Mouse (Mus musculus): ENCODE measurements around the gene Duox1. TPM values are rescaled to one million over a fixed set of nuclear protein-coding genes. Genes with fewer than 3 reads are reported as not detected.
"Not testable (repeated sequence)": the region's sequence is repeated elsewhere in the genome, so short reads cannot be mapped to it uniquely, and the experiment has no call there.

The Duox1 gene
- total RNA-seq, 2 experiments from 2014 or later: 0.07 TPM; not detected in 1

GRCm38 (mm10) chr2:122374012-122374411 is 58.5 kb downstream of the Duox1 start:
- no peak for DNase-seq (ENCODE audit: low spot score in 2 of 2)

GRCm38 (mm10) chr2:122374666-122375331 is 59.3 kb downstream of the Duox1 start:
- no peak for DNase-seq (ENCODE audit: low spot score in 2 of 2)

GRCm38 (mm10) chr2:122375391-122375991 is 60.0 kb downstream of the Duox1 start:
- DNase-seq (ENCODE audit: low spot score in 2 of 2): peak; percentile 87 to 97

GRCm38 (mm10) chr2:122376041-122376561 is 60.6 kb downstream of the Duox1 start:
- peak; percentile 48 to 55 for DNase-seq (ENCODE audit: low spot score in 2 of 2)

- DNase-seq (ENCODE audit: low spot score in 2 of 2): peak; percentile 97 to 99
Measured at GRCm38 (mm10) chr2:122377215-122377674, 61.8 kb downstream of the Duox1 start.

GRCm38 (mm10) chr2:122377751-122378246 is 62.3 kb downstream of the Duox1 start:
- peak; percentile 73 to 75 for DNase-seq (ENCODE audit: low spot score in 2 of 2)

GRCm38 (mm10) chr2:122378421-122379291 is 63.2 kb downstream of the Duox1 start:
- DNase-seq (ENCODE audit: low spot score in 2 of 2): no peak

- DNase-seq (ENCODE audit: low spot score in 2 of 2): no peak
Measured at GRCm38 (mm10) chr2:122379292-122379650, 63.8 kb downstream of the Duox1 start.

- DNase-seq (ENCODE audit: low spot score in 2 of 2): peak; percentile 42 to 51
Measured at GRCm38 (mm10) chr2:122380768-122381311, 65.4 kb downstream of the Duox1 start.

GRCm38 (mm10) chr2:122381329-122382103 is 66.0 kb downstream of the Duox1 start:
- DNase-seq (ENCODE audit: low spot score in 2 of 2): no peak

GRCm38 (mm10) chr2:122382121-122382520 is 66.6 kb downstream of the Duox1 start:
- no peak for DNase-seq (ENCODE audit: low spot score in 2 of 2)

- DNase-seq (ENCODE audit: low spot score in 2 of 2): no peak
Measured at GRCm38 (mm10) chr2:122385095-122385494, 69.6 kb downstream of the Duox1 start.

GRCm38 (mm10) chr2:122387135-122387534 is 71.7 kb downstream of the Duox1 start:
- not testable (repeated sequence) for DNase-seq (ENCODE audit: low spot score in 2 of 2)

- DNase-seq (ENCODE audit: low spot score in 2 of 2): no peak
Measured at GRCm38 (mm10) chr2:122396150-122396549, 80.7 kb downstream of the Duox1 start.

Other genes starting within 250 kb of the Duox1 start
- 10 to 100 TPM; 16.1 to 17.9 TPM for gene Spg11, start 197.3 kb upstream of the Duox1 start, total RNA-seq (2021)
- 1,000 to 10,000 TPM in 1 of 2 experiments, 100 to 1,000 TPM in 1; 825 to 1,833 TPM for gene B2m, start 168.0 kb upstream of the Duox1 start, total RNA-seq (2021)
- gene Trim69, start 155.0 kb upstream of the Duox1 start, total RNA-seq (2021): under 1 TPM in 1 of 2 experiments, not detected in 1; 0.16 TPM
- gene Patl2, start 129.5 kb upstream of the Duox1 start, total RNA-seq (2021): not detected
- gene Terb2, start 129.4 kb upstream of the Duox1 start, total RNA-seq (2021): not detected
- 10 to 100 TPM; 68.2 to 83.0 TPM for gene Sord, start 80.9 kb upstream of the Duox1 start, total RNA-seq (2021)
- gene Duox2, start 17.2 kb upstream of the Duox1 start, total RNA-seq (2021): under 1 TPM in 1 of 2 experiments, not detected in 1; 0.13 TPM
- gene Duoxa2, start 16.8 kb upstream of the Duox1 start, total RNA-seq (2021): not detected
- not detected for gene Duoxa1, start 1.9 kb upstream of the Duox1 start, total RNA-seq (2021)
- 10 to 100 TPM in 1 of 2 experiments, 1 to 10 TPM in 1; 6.4 to 10.4 TPM for gene Shf, start 53.5 kb downstream of the Duox1 start, total RNA-seq (2021)
- gene Slc28a2, start 110.8 kb downstream of the Duox1 start, total RNA-seq (2021): 1 to 10 TPM; 1.2 to 7.1 TPM
- under 1 TPM in 1 of 2 experiments, not detected in 1; 0.19 TPM for gene Gm14085, start 169.3 kb downstream of the Duox1 start, total RNA-seq (2021)